Mouse (Mus musculus): ENCODE results near the gene Zdhhc6.
A peak's percentile ranks its signal among the peaks of the same experiment; 100 is the strongest.

Gene Zdhhc6

GRCm38 (mm10) chr19:55315452-55316108, at the start of gene Zdhhc6:
Zdhhc6 (minus strand) TSS chr19:55316032.
- DNase-seq (ENCODE audit: low read depth, low spot score), result no peak

- DNase-seq (ENCODE audit: low read depth, low spot score), result no peak
Measured at GRCm38 (mm10) chr19:55362606-55363005, 46.8 kb upstream of the Zdhhc6 start.

DNA sequence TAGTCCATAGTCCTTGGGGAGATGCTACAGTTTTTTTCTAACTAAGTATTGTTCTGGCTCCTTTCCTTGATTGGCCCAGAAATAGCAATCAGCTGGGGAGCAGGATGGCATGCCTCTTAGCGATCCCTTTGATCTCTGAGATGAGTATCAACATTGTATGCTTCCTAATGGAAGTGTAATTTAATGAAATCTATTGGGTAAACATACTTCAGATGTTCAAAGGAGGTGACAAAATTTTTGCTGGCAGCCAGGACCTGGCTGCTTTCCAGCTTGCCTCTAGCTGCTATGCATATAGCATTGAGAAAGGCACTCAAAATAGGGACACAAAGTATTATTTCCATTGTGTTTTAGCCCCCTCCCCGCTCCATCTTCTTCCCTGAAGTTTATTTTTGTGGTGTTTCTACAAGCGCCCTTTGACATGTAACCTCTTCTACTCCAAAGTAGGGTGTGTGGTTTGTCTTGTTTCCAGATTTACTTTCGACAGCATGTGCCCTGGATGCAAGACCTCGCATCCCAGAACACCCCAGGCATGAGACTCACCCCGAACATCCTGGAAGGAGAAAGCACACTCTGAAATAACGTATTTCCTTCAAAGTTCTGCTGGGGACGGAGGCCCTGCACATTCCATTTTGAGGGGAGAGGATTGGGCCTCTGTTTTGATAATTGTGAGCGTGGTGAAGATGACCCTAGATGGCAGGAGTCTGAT, 35.0 kb upstream of the Zdhhc6 start:
- no peak for DNase-seq (ENCODE audit: low read depth, low spot score)

DNA sequence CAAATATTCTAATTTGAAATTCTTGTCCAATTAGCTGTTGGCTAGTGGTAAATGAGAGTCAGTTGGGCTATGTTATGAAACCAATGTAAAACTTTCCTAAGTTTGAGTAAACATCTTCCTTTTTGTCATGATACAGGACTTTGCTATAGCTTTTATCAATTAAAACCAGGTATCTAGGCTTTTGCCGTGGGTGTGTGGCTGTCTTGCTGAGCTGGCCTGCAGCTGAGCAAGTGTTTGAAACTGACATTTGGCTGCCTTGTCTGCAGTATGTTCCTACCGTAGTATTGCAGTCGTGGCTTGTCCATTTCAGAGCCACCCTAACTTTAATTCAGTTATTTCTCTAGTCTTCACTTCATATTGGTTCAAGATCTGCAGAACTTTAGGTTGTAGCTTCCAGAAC, 32.4 kb upstream of the Zdhhc6 start:
- DNase-seq (ENCODE audit: low read depth, low spot score), result no peak

DNA sequence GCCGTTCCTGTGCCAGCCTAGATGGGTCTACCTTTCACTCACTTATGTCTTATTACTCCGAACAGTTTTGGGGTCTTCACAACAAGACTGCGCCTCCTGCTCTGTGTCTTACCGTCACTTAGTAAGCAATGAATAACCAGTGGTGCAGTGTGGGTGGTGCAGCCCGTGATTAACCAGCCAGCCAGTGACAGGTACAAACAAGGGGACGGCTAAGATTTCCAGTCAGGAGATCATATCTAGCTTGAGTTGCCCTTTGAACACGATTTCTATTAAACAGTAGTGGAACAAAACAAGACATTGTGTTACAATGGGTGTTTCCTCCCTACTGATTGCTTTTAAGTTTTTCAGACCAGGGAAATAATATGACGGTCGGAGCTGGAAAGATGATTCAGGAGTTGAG, 27.4 kb upstream of the Zdhhc6 start:
- DNase-seq (ENCODE audit: low read depth, low spot score), result no peak

GRCm38 (mm10) chr19:55342423-55342822, 26.6 kb upstream of the Zdhhc6 start:
- DNase-seq (ENCODE audit: low read depth, low spot score), result no peak

DNA sequence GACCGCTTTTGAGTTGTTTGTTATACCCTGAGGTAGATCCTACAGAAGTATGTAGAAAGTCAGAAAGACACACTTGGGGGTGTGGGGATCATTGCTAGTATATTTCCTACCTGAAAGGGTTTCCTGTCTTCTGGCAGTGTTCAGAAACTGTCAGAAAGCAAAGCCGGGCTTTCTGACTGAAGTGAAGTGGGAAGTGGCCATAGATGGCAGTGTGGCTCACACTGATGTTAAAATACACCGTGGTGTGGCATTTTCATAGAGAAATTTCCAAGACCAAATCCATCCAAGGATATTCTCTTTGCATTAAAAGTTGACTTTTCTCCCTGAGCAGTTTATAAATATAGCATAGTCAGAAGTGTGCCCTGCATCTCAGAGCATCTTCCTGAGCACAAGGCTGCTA, 25.5 kb upstream of the Zdhhc6 start:
- DNase-seq (ENCODE audit: low read depth, low spot score), result no peak

GRCm38 (mm10) chr19:55340521-55340920, 24.7 kb upstream of the Zdhhc6 start:
- DNase-seq (ENCODE audit: low read depth, low spot score), result no peak

DNA sequence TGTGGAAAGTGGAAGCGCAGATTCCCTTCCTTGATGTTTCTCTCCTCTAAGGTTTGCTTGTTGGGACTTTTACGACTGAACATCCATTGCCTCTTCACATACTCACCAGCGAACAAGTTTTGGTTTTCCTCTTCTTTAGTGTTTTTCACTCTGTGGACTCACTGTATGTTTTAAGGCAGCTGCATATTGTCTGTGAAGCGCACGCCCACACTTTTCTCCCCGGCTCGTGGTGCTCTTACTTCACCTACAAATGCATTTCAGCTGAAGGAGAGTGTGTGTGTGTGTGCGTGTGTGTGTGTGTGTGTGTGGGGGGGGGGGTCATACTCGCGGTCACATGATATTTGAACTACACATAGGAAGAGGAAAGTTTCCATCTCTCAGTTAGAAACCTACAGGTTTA, 21.8 kb upstream of the Zdhhc6 start:
- DNase-seq (ENCODE audit: low read depth, low spot score), result no peak

- no peak for DNase-seq (ENCODE audit: low read depth, low spot score)
Measured at GRCm38 (mm10) chr19:55337066-55337465, 21.2 kb upstream of the Zdhhc6 start.

DNA sequence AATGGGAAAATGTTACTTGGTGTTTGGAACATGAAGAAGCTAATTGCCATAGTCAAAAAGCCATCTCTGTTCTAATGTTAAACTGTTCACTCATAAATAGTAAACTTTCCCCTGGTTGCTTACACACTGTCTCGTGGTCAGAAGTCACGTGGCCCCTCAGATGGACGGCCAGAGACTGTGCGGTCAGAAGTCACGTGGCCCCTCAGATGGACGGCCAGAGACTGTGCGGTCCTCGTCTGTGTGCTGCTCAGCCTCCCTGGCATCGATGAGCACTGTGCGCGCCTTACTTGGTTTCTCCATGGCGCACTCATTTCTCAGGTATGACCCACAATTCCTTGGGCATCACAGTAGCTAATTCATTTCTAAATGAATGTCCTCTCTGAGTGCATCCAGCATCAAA, 20.6 kb upstream of the Zdhhc6 start:
- no peak for DNase-seq (ENCODE audit: low read depth, low spot score)

DNA sequence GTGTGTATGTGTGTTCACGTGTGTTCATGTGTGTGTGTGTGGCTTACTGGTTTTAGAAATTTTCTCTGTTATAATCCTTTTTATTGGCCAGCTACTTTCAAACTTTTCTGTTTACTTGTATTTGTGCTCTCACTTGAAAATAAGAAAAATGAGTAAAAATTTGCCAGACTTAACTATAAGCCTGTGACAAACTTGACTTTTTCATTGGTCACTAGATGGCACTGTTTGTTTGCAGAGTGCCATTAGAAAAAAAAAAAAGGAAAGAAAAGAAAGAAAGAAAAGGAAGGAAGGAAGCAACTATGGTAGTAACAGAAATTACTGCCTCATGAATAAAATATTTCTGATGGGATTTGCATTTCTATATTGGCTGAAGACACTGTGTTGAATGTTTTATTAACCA, 20.0 kb upstream of the Zdhhc6 start:
- DNase-seq (ENCODE audit: low read depth, low spot score), result peak; percentile 28

GRCm38 (mm10) chr19:55332641-55333268, 16.9 kb upstream of the Zdhhc6 start:
- DNase-seq (ENCODE audit: low read depth, low spot score), result peak; percentile 57

DNA sequence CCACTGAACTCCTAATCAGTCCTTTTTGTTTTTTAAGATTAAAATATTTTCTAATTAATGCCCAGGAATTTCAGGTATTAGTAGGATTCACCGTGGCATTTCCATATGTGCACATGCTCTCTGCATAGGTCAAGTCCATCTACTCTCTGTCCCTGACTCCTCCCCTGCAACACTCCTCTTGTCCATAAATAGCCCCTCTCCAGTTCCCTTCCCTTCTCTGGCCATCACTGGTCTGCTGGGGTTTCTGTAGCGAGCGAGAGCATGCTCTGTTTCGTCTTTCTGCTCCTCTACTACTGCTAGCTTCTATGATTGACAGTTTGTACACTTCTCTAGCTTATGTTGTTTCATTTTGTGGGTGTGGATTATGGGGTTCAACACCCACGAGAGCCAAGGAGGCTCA, 15.9 kb upstream of the Zdhhc6 start:
- DNase-seq (ENCODE audit: low read depth, low spot score), result no peak

DNA sequence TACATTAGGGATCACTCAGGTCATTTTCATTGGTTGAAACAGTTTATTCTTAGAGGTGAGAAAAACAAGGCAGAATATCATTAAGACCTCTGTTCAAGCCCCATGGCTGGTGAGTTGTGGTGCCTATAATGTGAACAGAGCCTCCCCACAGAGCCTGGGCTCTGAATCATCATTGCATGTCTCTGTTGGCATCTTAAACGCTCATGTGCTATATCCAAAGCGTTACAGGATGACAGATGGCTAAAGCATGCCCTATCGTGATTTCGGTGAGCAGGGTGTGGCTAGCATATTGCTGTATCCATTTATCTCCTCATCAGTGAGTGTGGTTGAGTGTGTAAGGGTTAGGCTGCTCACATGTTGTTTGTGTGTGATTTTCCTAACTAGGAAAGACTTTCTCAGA, 11.7 kb upstream of the Zdhhc6 start:
- no peak for DNase-seq (ENCODE audit: low read depth, low spot score)

DNA sequence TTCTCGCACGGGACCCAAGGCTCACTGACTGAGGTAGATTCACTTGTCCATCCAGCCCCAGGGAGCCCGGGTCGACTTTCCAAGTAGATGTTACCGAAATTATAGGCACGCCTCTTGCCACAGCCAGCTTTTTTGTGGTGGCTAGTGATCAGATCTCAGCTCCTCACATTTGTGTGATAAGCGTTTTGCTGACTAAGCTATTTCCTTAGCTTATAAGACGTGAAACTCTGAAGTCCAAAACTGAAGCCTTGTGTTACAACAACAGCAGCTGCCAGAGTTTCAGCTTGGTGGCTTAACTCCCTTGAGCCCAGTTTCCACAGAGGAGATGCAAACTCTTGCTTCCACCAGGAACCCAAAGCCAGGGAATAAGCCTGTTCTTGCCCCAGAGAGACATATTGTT, 6.8 kb upstream of the Zdhhc6 start:
- DNase-seq (ENCODE audit: low read depth, low spot score), result no peak

DNA sequence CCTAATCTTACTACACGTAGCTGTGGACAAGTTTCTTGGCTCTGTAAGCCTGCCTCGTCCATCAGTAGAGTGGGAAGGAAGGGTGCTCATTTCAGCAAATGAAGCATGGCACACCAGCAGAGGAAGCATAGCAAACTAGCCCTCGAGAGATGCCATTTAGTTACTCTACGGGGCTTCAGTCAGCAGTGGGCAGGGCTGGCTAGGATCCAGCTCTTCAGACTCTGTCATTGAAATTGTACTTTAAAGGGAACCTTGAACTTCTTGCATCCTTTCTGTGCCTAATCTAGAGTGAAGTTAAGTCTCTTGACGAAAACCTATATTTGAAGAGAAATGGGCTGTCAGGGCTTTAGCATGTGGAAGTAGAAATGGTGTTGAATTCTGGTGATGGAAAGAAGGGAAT, 3.7 kb upstream of the Zdhhc6 start:
- no peak for DNase-seq (ENCODE audit: low read depth, low spot score)

GRCm38 (mm10) chr19:55319036-55319435, 3.2 kb upstream of the Zdhhc6 start:
- no peak for DNase-seq (ENCODE audit: low read depth, low spot score)

DNA sequence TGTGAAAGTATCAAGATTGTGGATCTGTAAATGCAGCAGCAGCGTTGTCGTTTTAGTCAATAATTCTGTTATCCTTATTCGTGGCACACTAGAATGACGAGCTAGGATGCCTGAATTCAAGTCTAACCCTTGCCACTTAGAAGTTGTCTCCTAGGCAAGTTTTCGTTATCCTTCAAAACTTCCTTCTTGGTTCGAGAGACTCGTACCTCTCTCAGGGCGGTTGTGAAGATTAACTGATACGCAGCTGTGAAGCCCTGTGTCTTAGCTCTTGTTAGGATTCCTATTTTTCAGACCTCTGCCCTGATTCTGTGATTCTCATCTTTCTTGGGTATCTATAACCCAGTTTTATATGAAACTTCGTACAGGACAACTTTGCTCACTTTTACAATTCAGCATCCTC, 1.1 kb upstream of the Zdhhc6 start:
- no peak for DNase-seq (ENCODE audit: low read depth, low spot score)

- peak; percentile 88 for DNase-seq (ENCODE audit: low read depth, low spot score)
Measured at GRCm38 (mm10) chr19:55316109-55316714, 380 bp upstream of the Zdhhc6 start, which contains the start of gene Vti1a. Vti1a (plus strand) TSS chr19:55316295.

GRCm38 (mm10) chr19:55313649-55314048, 2.2 kb downstream of the Zdhhc6 start:
- no peak for DNase-seq (ENCODE audit: low read depth, low spot score)

GRCm38 (mm10) chr19:55311874-55312273, 4.0 kb downstream of the Zdhhc6 start:
- no peak for DNase-seq (ENCODE audit: low read depth, low spot score)

GRCm38 (mm10) chr19:55305024-55305423, 10.8 kb downstream of the Zdhhc6 start:
- no peak for DNase-seq (ENCODE audit: low read depth, low spot score)

Measured in retina, postnatal 7 days (tissue).